Mouse (Mus musculus) kidney, adult 2 months (tissue): ENCODE data around the gene Fcgbp.

Source experiments
- CTCF ChIP-seq: fragments of 200-500 bp; conservative IDR thresholded peaks from 2 replicates; pipeline ENCODE4 v1.5.1; 2011; ENCODE audit warnings: low read depth, mild to moderate bottlenecking, control low read depth, low read length, moderate library complexity, mixed read lengths; ENCODE audit not compliant: insufficient read depth, insufficient read length
- POLR2A ChIP-seq: fragments of 200-500 bp; IDR thresholded peaks from one replicate; pipeline ENCODE4 v1.6.1; 2011; ENCODE audit warnings: low read depth, low read length, control low read depth

DNA sequence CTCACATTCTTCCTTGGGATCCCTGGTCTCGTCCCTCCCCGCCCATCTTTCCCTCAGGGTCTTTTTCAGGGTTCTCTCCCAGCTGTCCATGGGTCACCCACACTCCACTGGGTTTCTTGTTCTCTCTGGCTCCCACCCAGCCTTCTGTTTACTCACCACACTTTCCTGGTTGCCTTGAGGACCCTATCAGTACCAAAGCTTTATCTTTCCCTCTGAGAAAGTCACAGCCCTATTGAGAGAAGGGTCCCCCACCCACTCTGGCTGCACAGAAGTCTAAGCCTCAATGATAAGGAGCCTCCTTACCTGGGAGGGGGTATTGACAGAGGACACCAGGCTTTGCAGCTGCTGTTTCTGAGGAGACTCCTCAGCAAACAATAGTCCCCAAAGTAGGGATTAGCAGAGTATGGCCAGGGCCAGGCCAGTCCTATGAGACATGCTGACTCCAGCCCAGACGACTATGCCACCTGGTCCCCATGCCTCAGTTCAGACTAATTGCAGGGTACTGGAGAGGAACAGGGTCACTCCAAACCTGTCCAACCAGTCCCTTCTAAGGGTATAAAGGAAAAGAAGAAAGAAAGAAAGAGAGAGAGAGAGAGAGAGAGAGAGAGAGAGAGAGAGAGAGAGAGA is 1.4 kb upstream of the Fcgbp start:
- TF ChIP-seq CTCF (no peak), POLR2A (no peak)
